Mouse (Mus musculus) liver, embryonic 12.5 days (tissue): ENCODE measurements around the gene Ctps2. TPM values are rescaled to one million over a fixed set of nuclear protein-coding genes. Genes with fewer than 3 reads are reported as not detected.
"Not testable (repeated sequence)": the region's sequence is repeated elsewhere in the genome, so short reads cannot be mapped to it uniquely, and the experiment has no call there.

Experiments
- ATAC-seq: fragments of 200-750 bp; cut with Nextera tagmentation; 2 replicates; pipeline ENCODE4 v1.8.0; 2017; ENCODE audit warnings: moderate number of reproducible peaks, mild to moderate bottlenecking, moderate library complexity
- H3K27ac ChIP-seq: fragments of 300-500 bp; sonication (generic); 2 replicates; pipeline ENCODE4 v1.5.1; 2016; ENCODE audit warnings: mild to moderate bottlenecking
- H3K27me3 ChIP-seq: fragments of 300-500 bp; sonication (generic); replicated peaks from 2 replicates; pipeline ENCODE4 v1.6.1; 2016; ENCODE audit warnings: mild to moderate bottlenecking, moderate library complexity
- H3K36me3 ChIP-seq: fragments of 300-500 bp; sonication (generic); 2 replicates; pipeline ENCODE4 v1.6.1; 2016; ENCODE audit warnings: mild to moderate bottlenecking, moderate library complexity
- H3K4me1 ChIP-seq: fragments of 300-500 bp; sonication (generic); 2 replicates; pipeline ENCODE4 v1.6.1; 2016
- H3K4me2 ChIP-seq: fragments of 300-500 bp; sonication (generic); 2 replicates; pipeline ENCODE4 v1.6.1; 2016; ENCODE audit warnings: mild to moderate bottlenecking, moderate library complexity
- H3K4me3 ChIP-seq: fragments of 300-500 bp; sonication (generic); 2 replicates; pipeline ENCODE4 v1.5.1; 2016; ENCODE audit warnings: mild to moderate bottlenecking, moderate library complexity
- H3K9ac ChIP-seq: fragments of 300-500 bp; sonication (generic); 2 replicates; pipeline ENCODE4 v1.6.1; 2016; ENCODE audit warnings: mild to moderate bottlenecking, moderate library complexity
- H3K9me3 ChIP-seq: fragments of 300-500 bp; sonication (generic); replicated peaks from 2 replicates; pipeline ENCODE4 v1.6.1; 2016; ENCODE audit warnings: mild to moderate bottlenecking, moderate library complexity
- WGBS: fragments of 180-500 bp; shearing (Covaris S2); methylation state at CpG from one replicate; pipeline ENCODE4 v1.1.7; 2016; ENCODE audit not compliant: insufficient replicate concordance; 5-methylcytosine and 5-hydroxymethylcytosine counted together
- polyA plus RNA-seq: library from polyadenylated mRNA; unstranded; fragments of >200 nt; fragmentation: Nextera tagmentation; extraction: Ambion mirVana; gene quantifications from 2 replicates; pipeline ENCODE4 v1.2.1, GENCODE M21; 2016

The Ctps2 gene
- 47.0 and 54.7 TPM in 2 replicates for polyA plus RNA-seq

GRCm38 (mm10) chrX:162900938-162901337 lies at the start of gene Ctps2:
Ctps2 (plus strand) TSS chrX:162901238.
- Histone ChIP-seq H3K9ac (peak within 1 kb of the TSS; percentile 70), H3K9me3 (no peaks in the 10 kb centered on the region), H3K4me1 (peaks cover 12% of the 10 kb centered on the region; the same call in 1 of the 2 replicates), H3K4me3 (peak within 1 kb of the TSS; percentile 62), H3K4me2 (peak within 1 kb of the TSS; percentile 81), H3K27ac (peak within 1 kb of the TSS; percentile 78), H3K27me3 (no peaks in the 10 kb centered on the region; the same call in 1 of the 2 replicates), H3K36me3 (no peaks in the 10 kb centered on the region)
- WGBS, result 12% methylated on average over 4 of the region's 4 CpGs
- ATAC-seq, result 0 out of 2 replicates have a peak, but pooled peaks have one; percentile 3

- ATAC-seq, result no peak
- WGBS, result 68% methylated on average over 3 of the region's 3 CpGs
These were observed 32.6 kb upstream of the Ctps2 start for GRCm38 (mm10) chrX:162868294-162868965.

GRCm38 (mm10) chrX:162871734-162872517 lies 29.1 kb upstream of the Ctps2 start:
- Histone ChIP-seq H3K36me3 (peaks cover 12% of the 10 kb centered on the region), H3K4me1 (no peaks in the 10 kb centered on the region), H3K9ac (no peak overlapping the region), H3K27me3 (no peaks in the 10 kb centered on the region), H3K9me3 (no peaks in the 10 kb centered on the region), H3K4me2 (no peak overlapping the region), H3K4me3 (no peak overlapping the region), H3K27ac (no peak overlapping the region)
- WGBS, result 44% methylated on average over 4 of the region's 4 CpGs
- ATAC-seq, result no peak

More at GRCm38 (mm10) chrX:162868294-162868965, 32.6 kb upstream of the Ctps2 start:
- Histone ChIP-seq H3K4me2 (no peak overlapping the region), H3K9me3 (no peaks in the 10 kb centered on the region), H3K4me3 (no peak overlapping the region), H3K4me1 (no peaks in the 10 kb centered on the region), H3K36me3 (peaks cover 8% of the 10 kb centered on the region), H3K9ac (no peak overlapping the region), H3K27ac (no peak overlapping the region), H3K27me3 (no peaks in the 10 kb centered on the region)

GRCm38 (mm10) chrX:162873761-162874160 lies 27.3 kb upstream of the Ctps2 start:
- Histone ChIP-seq H3K4me3 (no peak overlapping the region), H3K27me3 (no peaks in the 10 kb centered on the region), H3K4me2 (no peak overlapping the region), H3K9me3 (no peaks in the 10 kb centered on the region), H3K4me1 (no peaks in the 10 kb centered on the region), H3K27ac (no peak overlapping the region), H3K36me3 (peaks cover 20% of the 10 kb centered on the region), H3K9ac (no peak overlapping the region)
- ATAC-seq, result no peak
- 86% methylated on average over 2 of the region's 2 CpGs for WGBS

GRCm38 (mm10) chrX:162878236-162878635 lies 22.8 kb upstream of the Ctps2 start:
- Histone ChIP-seq H3K36me3 (peaks cover 25% of the 10 kb centered on the region), H3K9ac (no peak overlapping the region), H3K27ac (no peak overlapping the region), H3K27me3 (no peaks in the 10 kb centered on the region), H3K4me3 (no peak overlapping the region), H3K4me1 (no peaks in the 10 kb centered on the region), H3K4me2 (no peak overlapping the region), H3K9me3 (no peaks in the 10 kb centered on the region)
- 60% methylated on average over 3 of the region's 3 CpGs for WGBS
- no peak for ATAC-seq

GRCm38 (mm10) chrX:162887931-162888511 lies 13.0 kb upstream of the Ctps2 start, which contains the start of gene Syap1:
Syap1 (minus strand) TSS chrX:162888447.
- H3K9me3 ChIP-seq, result no peaks in the 10 kb centered on the region
- peaks cover 18% of the 10 kb centered on the region for H3K4me1 ChIP-seq
- H3K4me2 ChIP-seq, result peak within 1 kb of the TSS; percentile 74
- WGBS, result 7% methylated on average over 29 of the region's 47 CpGs
- no peaks in the 10 kb centered on the region; the same call in 1 of the 2 replicates for H3K27me3 ChIP-seq
- no peaks in the 10 kb centered on the region for H3K36me3 ChIP-seq
- H3K27ac ChIP-seq, result peak within 1 kb of the TSS; percentile 54; the same call in 1 of the 2 replicates
- peak; percentile 92 for ATAC-seq
- H3K4me3 ChIP-seq, result peak within 1 kb of the TSS; percentile 77
- peak within 1 kb of the TSS; percentile 83 for H3K9ac ChIP-seq

- not testable (repeated sequence) for H3K9ac ChIP-seq, H3K27ac ChIP-seq, H3K9me3 ChIP-seq, H3K27me3 ChIP-seq, H3K36me3 ChIP-seq
- peaks cover 18% of the 10 kb centered on the region for H3K4me1 ChIP-seq
- peak; percentile 36; the same call in 1 of the 2 replicates for ATAC-seq
- H3K4me3 ChIP-seq, result peak overlapping the region; percentile 27; the same call in 1 of the 2 replicates
- 54% methylated on average over 9 of the region's 25 CpGs for WGBS
- peak overlapping the region; percentile 44 for H3K4me2 ChIP-seq
These were observed 12.3 kb upstream of the Ctps2 start for GRCm38 (mm10) chrX:162888575-162889223.

GRCm38 (mm10) chrX:162901371-162902039 lies 467 bp downstream of the Ctps2 start:
- Histone ChIP-seq H3K27ac (peak overlapping the region; percentile 78), H3K27me3 (no peaks in the 10 kb centered on the region; the same call in 1 of the 2 replicates), H3K36me3 (no peaks in the 10 kb centered on the region), H3K4me2 (peak overlapping the region; percentile 81), H3K4me1 (peaks cover 12% of the 10 kb centered on the region; the same call in 1 of the 2 replicates), H3K4me3 (peak overlapping the region; percentile 62), H3K9me3 (no peaks in the 10 kb centered on the region), H3K9ac (peak overlapping the region; percentile 70)
- peak; percentile 79 for ATAC-seq
- WGBS, result 9% methylated on average over 25 of the region's 25 CpGs

GRCm38 (mm10) chrX:162902040-162902734 lies 1.1 kb downstream of the Ctps2 start:
- 15% methylated on average over 29 of the region's 29 CpGs for WGBS
- peak overlapping the region; percentile 78 for H3K27ac ChIP-seq
- no peaks in the 10 kb centered on the region; the same call in 1 of the 2 replicates for H3K27me3 ChIP-seq
- H3K9ac ChIP-seq, result peak overlapping the region; percentile 70
- H3K9me3 ChIP-seq, result no peaks in the 10 kb centered on the region
- H3K4me1 ChIP-seq, result peaks cover 12% of the 10 kb centered on the region; the same call in 1 of the 2 replicates
- ATAC-seq, result peak; percentile 83
- peak overlapping the region; percentile 62 for H3K4me3 ChIP-seq
- H3K4me2 ChIP-seq, result peak overlapping the region; percentile 81
- no peaks in the 10 kb centered on the region for H3K36me3 ChIP-seq

GRCm38 (mm10) chrX:162907554-162907953 lies 6.5 kb downstream of the Ctps2 start:
- no peaks in the 10 kb centered on the region for H3K9me3 ChIP-seq
- no peak overlapping the region for H3K9ac ChIP-seq
- WGBS, result 39% methylated on average over 3 of the region's 3 CpGs
- no peak overlapping the region for H3K27ac ChIP-seq
- peak; percentile 55 for ATAC-seq
- H3K36me3 ChIP-seq, result peaks cover 5% of the 10 kb centered on the region
- 0 out of 2 replicates have a peak, but pooled peaks cover 3% of the 10 kb centered on the region for H3K4me1 ChIP-seq
- H3K27me3 ChIP-seq, result no peaks in the 10 kb centered on the region
- H3K4me3 ChIP-seq, result no peak overlapping the region
- no peak overlapping the region for H3K4me2 ChIP-seq
